Mouse (Mus musculus) layer of hippocampus, adult 11-12 months (tissue): ENCODE data around the gene Tmem86a.

Source experiments
- DNase-seq: peaks from one replicate; pipeline ENCODE4 v3.0.0; 2022; ENCODE audit warnings: low spot score

The Tmem86a gene

DNA sequence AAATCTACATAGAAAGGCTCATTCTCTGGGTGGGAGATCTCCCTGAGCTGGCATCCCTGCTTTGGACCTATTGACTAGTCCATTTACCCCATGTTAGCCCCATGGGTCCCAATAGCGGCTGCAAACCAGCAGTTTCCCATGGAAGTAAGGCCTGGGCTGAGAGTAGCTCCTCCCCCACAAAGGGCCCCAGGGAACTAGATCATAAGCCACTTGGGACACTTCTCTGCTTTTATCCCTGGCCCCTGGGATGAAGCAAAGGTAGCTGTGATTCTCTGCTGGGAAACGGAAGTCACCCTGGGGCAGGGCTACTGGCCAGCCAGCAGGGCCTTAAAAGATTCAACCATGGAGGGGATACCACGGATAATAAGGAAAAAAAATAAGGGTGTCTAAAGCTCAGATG, 26.3 kb downstream of the Tmem86a start:
- DNase-seq, result no peak

DNA sequence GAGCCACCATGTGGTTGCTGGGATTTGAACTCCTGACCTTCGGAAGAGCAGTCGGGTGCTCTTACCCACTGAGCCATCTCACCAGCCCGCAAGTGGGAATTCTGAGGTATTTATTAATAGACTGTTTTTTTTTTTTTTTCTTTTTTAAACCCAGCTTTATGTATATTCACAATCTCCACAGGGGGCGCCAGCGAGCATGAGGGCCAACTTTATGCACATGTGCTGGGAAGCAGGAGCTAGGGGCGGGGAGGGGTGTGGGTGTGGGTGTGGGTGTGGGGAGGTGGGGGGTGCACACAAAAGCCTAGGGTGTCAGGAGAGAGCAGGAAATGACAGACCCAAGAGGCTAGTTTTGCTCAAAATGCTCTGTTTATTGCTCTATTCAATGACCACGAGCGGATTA, 27.1 kb downstream of the Tmem86a start:
- DNase-seq, result no peak

GRCm38 (mm10) chr7:47080868-47081267, 30.5 kb downstream of the Tmem86a start:
- DNase-seq, result no peak

- peak; percentile 87 for DNase-seq
Measured at GRCm38 (mm10) chr7:47081277-47081676, 30.9 kb downstream of the Tmem86a start.

DNA sequence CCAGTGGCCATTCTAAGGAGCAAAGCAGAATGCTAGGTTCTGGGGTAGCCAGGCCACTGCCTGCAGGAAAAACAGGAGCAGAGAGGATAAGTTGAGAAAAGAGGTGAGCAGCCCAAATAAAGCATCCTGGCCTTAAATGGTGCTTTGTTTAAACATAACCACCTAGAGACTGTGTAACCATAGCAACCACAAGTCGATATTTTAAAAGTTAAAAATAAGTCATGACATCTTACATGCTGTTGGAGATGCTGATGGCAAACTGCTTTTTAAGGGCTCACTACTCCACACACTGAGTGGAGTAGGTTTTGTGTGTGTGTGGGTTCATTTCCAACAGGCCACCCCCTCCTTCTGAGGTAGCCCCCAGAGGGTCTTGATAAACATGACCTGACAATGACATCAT, 34.7 kb downstream of the Tmem86a start:
- DNase-seq, result no peak

DNA sequence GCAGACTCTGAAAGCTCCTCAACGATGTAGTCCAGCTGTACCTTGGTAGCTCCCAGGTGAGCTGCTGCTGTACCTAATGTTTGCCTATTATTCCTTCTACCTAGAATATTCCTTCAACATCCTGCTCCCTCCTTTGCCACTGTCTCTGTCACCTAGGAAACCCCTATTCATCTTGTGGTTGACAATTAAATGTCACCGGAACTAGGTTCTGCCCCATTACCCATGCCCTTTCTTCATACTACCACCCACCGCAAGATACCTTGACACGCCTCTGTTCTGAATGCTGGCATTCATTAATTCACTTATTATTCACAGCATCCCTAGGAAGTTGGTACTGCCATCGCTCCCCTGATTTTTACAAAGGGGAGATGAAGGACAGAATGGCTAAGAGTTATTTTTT, 43.5 kb downstream of the Tmem86a start:
- DNase-seq, result no peak

DNA sequence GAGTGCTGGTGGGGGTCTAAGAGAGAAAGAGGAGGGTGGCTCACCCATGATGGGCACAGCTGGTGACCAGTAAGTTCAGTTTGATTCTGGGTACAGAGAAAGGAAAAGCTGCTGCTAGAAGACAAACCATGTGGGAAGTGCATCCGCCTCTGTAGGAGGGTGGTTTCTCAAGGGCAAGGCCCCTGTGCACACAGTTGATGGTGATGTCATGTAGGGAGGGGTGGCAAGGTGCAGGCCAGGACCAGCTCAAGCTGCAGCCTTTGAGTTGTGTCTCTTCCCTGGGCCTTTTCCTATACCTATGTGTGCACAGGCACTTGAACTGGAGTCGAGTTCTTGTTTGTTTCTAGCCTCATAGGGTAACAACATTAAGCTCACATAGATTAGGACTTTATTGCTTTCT, 44.6 kb downstream of the Tmem86a start:
- no peak for DNase-seq

GRCm38 (mm10) chr7:47098044-47098443, 47.6 kb downstream of the Tmem86a start:
- DNase-seq, result no peak

DNA sequence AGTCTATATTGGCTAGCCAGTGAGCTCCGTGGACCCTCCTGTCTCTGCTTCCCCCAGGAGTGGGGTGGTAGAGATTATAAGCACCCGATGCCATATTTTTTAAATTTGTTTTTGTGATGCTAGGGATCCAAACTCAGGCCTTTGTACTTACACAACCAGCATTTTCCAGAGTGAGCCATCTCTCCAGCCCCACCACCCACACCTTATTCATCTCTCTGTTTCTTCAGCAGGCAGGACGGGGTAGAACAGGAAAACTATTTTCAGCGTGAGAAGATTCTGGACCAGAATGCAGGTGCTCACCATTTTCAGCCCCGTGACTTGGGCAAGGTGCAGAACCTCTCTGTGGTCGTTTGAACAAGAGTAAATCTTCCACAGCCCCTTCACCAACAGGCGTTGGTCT, 48.9 kb downstream of the Tmem86a start:
- no peak for DNase-seq

GRCm38 (mm10) chr7:47100615-47101014, 50.2 kb downstream of the Tmem86a start:
- DNase-seq, result no peak

- DNase-seq, result no peak
Measured at GRCm38 (mm10) chr7:47102970-47103369, 52.6 kb downstream of the Tmem86a start.

DNA sequence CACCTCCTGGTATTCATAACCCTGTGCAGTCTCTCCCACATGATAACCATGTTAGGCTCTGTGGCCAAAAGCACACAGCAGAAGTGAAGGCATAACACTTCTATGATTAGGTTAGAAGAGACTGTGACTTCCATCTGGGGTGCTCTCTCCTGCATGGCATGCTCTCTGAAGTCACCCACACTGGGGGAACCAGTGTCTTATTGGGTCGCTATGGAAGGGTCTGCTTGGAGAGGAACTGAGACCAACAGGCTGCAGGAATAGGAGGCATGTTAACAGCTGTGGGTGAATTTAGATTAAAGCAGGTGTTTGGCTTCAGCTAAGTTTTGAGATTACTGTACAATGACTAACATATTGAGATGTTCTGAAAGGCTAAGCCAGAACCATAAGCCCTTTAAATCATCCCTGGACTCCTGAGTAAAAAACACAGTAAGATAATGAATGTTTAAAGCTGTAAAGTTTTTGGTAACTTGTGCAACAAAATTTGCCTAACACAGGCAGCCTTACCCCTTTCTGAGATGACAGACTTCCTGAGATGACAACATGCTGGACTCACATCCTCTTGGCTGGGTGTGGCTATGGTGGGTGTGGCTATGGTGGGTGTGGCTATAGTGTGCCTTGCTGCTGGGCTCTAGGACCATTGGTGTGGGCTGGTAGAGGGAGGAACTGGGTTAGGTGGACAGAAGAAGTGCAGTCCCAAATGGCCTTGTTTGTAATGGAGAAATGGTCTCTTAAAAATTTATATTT, 53.4 kb downstream of the Tmem86a start:
- DNase-seq, result no peak
